Mouse (Mus musculus) c-Kit-positive CD71-negative TER-119-negative erythroid progenitor cells, embryonic 14.5 days (primary cell): ENCODE measurements around the gene Kcnk13.

Experiments
- DNase-seq: peaks from one replicate; pipeline ENCODE4 v3.0.0-alpha.2; 2013; ENCODE audit warnings: low read depth

Kcnk13 gene

GRCm38 (mm10) chr12:100090750-100091149 is 126.5 kb downstream of the Kcnk13 start:
- DNase-seq: no peak

GRCm38 (mm10) chr12:100093046-100093445 is 128.7 kb downstream of the Kcnk13 start:
- DNase-seq: no peak

GRCm38 (mm10) chr12:100099971-100100706 is 135.8 kb downstream of the Kcnk13 start:
- DNase-seq: no peak

- no peak for DNase-seq
Observed at GRCm38 (mm10) chr12:100100707-100101030, 136.4 kb downstream of the Kcnk13 start.

- DNase-seq: no peak
Observed at GRCm38 (mm10) chr12:100101651-100102050, 137.4 kb downstream of the Kcnk13 start.

GRCm38 (mm10) chr12:100104530-100104929 is 140.2 kb downstream of the Kcnk13 start:
- DNase-seq: no peak

GRCm38 (mm10) chr12:100106275-100106895 is 142.1 kb downstream of the Kcnk13 start:
- peak; percentile 70 for DNase-seq

GRCm38 (mm10) chr12:100107436-100107835 is 143.1 kb downstream of the Kcnk13 start:
- DNase-seq: no peak

GRCm38 (mm10) chr12:100109986-100110696 is 145.8 kb downstream of the Kcnk13 start, which contains the start of gene Psmc1:
Gene Psmc1 (plus strand): TSS chr12:100110154.
- peak; percentile 85 for DNase-seq
